Mouse (Mus musculus): ENCODE data around the gene Bak1. TPM values are rescaled to one million over a fixed set of nuclear protein-coding genes. Genes with fewer than 3 reads are reported as not detected.

The Bak1 gene
- polyA plus RNA-seq, 1 experiment, result 113 TPM

DNA sequence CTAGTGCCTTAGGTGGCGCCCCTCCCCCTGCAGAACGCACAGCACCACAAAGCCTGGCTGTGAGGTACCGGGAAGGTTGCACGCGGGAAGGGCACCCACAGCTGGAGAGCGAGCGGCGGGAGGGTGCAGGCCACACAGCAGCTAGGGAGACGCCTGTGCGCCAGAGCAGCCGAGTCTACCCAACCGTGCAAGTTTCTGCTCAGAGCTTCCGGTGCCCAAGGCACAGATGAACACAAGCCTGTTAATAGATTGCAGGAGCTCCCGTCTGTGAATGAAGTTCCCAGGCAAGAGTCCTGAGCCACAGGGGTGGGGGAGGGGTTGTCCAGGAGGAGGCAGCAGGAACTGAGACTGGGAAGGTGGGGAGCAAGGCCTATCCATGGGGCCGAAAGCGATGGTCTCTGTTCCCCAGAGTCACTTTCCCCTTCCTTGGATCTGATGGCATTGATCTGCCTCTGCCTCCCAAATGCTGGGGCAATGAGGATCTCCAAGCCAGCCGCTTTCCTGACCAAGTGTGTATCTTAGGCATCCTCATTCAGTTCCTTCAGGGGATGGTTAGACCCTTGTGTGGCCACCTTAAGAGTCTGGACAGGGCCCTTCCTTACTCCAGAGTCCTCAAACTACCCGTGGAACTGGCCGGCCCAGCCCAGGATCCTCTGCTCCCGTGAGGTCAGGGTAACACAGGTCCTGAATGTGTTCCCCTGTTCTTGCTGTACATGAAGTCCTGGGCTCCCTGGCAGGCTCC lies 11.7 kb upstream of the Bak1 start:
- Histone ChIP-seq H3ac (ENCODE audit: control insufficient read depth, insufficient read length) (no peak overlapping the region), H3K36me3 (ENCODE audit: control insufficient read depth, insufficient read depth) (no peaks in the 10 kb centered on the region), H3K4me3 (no peak overlapping the region), H3K27me3 (ENCODE audit: control insufficient read depth, insufficient read depth, insufficient read length) (no peaks in the 10 kb centered on the region), H3K4me2 (ENCODE audit: low read depth) (no peak overlapping the region), H3K79me2 (ENCODE audit: control insufficient read depth, insufficient read depth) (no peaks in the 10 kb centered on the region)
- TF ChIP-seq TCF12 (IDR thresholded peaks at IDR 0.05; ENCODE audit: insufficient read depth, poor library complexity, severe bottlenecking) (no peak), MYOG (IDR thresholded peaks at IDR 0.05; ENCODE audit: control insufficient read depth in 1 of 3, insufficient read depth in 1 of 3, insufficient read length in 2 of 3, low read depth in 2 of 3) (no peak), MYOD1 (IDR thresholded peaks at IDR 0.05; ENCODE audit: control insufficient read depth in 1 of 3, insufficient read length in 2 of 3, low read depth in 2 of 3) (no peak), E2F4 (IDR thresholded peaks at IDR 0.05; ENCODE audit: insufficient read depth) (no peak), REST (IDR thresholded peaks at IDR 0.05; ENCODE audit: insufficient read depth, insufficient read length) (no peak), TCF3 (IDR thresholded peaks at IDR 0.05; ENCODE audit: insufficient read length, low read depth) (no peak), USF1 (IDR thresholded peaks at IDR 0.05; ENCODE audit: low read depth) (no peak), SRF (IDR thresholded peaks at IDR 0.05; ENCODE audit: control insufficient read depth, insufficient read length, low read depth) (no peak), CEBPB (IDR thresholded peaks at IDR 0.05; ENCODE audit: insufficient read depth, poor library complexity, severe bottlenecking) (no peak), MAX (IDR thresholded peaks at IDR 0.05; ENCODE audit: low read depth) (no peak), POLR2A (IDR thresholded peaks at IDR 0.05; ENCODE audit: insufficient read length, low read depth) (no peak), POLR2AphosphoS2 (IDR thresholded peaks at IDR 0.05; ENCODE audit: insufficient read length, low read depth) (no peak)

DNA sequence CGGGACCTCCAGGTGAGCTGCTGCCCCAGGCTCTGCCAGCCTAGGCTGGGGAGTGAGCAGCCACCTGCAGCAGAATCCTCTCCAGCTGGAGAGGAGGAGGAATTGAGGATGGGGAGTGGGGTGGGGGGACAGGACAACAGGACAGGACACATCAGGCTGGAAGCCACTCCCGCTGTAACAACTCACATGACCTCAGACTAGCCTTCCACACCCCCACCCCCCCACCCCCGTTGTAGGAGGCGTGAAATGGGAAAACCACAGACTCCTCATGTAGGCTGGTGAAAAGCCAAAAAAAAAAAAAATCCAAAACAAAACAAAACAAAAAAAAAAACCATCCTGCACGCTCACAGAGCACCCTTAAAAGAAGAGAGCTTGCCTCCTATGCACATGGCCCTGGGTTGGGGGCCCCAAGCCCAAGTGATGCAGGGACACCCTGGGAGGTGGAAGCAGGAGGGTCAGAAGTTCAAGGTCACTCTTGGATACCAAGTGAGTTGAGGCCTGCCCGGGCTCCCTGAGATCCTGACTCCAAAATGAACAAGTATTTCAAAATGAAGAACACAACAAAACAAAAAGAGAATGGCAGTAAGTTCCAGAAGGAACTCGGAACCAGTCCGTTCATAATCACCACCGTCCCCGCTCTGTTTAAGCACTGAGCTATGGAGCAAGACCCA lies 10.8 kb upstream of the Bak1 start:
- Histone ChIP-seq H3K4me2 (ENCODE audit: low read depth) (peak overlapping the region; percentile 68), H3K36me3 (ENCODE audit: control insufficient read depth, insufficient read depth) (no peaks in the 10 kb centered on the region), H3K4me3 (peak overlapping the region; percentile 0), H3K79me2 (ENCODE audit: control insufficient read depth, insufficient read depth) (no peaks in the 10 kb centered on the region), H3K27me3 (ENCODE audit: control insufficient read depth, insufficient read depth, insufficient read length) (no peaks in the 10 kb centered on the region), H3ac (ENCODE audit: control insufficient read depth, insufficient read length) (no peak overlapping the region)
- TF ChIP-seq CEBPB (IDR thresholded peaks at IDR 0.05; ENCODE audit: insufficient read depth, poor library complexity, severe bottlenecking), result no peak
- TF ChIP-seq MYOG (IDR thresholded peaks at IDR 0.05; ENCODE audit: control insufficient read depth in 1 of 3, insufficient read depth in 1 of 3, insufficient read length in 2 of 3, low read depth in 2 of 3), result no peak
- TF ChIP-seq POLR2A (IDR thresholded peaks at IDR 0.05; ENCODE audit: insufficient read length, low read depth), result no peak
- TF ChIP-seq REST (IDR thresholded peaks at IDR 0.05; ENCODE audit: insufficient read depth, insufficient read length), result no peak
- no peak for TF ChIP-seq TCF3 (IDR thresholded peaks at IDR 0.05; ENCODE audit: insufficient read length, low read depth)
- TF ChIP-seq TCF12 (IDR thresholded peaks at IDR 0.05; ENCODE audit: insufficient read depth, poor library complexity, severe bottlenecking), result no peak
- no peak for TF ChIP-seq E2F4 (IDR thresholded peaks at IDR 0.05; ENCODE audit: insufficient read depth)
- no peak for TF ChIP-seq SRF (IDR thresholded peaks at IDR 0.05; ENCODE audit: control insufficient read depth, insufficient read length, low read depth)
- no peak for TF ChIP-seq POLR2AphosphoS2 (IDR thresholded peaks at IDR 0.05; ENCODE audit: insufficient read length, low read depth)
- TF ChIP-seq MAX (IDR thresholded peaks at IDR 0.05; ENCODE audit: low read depth), result no peak
- TF ChIP-seq MYOD1 (IDR thresholded peaks at IDR 0.05; ENCODE audit: control insufficient read depth in 1 of 3, insufficient read length in 2 of 3, low read depth in 2 of 3), result no peak

DNA sequence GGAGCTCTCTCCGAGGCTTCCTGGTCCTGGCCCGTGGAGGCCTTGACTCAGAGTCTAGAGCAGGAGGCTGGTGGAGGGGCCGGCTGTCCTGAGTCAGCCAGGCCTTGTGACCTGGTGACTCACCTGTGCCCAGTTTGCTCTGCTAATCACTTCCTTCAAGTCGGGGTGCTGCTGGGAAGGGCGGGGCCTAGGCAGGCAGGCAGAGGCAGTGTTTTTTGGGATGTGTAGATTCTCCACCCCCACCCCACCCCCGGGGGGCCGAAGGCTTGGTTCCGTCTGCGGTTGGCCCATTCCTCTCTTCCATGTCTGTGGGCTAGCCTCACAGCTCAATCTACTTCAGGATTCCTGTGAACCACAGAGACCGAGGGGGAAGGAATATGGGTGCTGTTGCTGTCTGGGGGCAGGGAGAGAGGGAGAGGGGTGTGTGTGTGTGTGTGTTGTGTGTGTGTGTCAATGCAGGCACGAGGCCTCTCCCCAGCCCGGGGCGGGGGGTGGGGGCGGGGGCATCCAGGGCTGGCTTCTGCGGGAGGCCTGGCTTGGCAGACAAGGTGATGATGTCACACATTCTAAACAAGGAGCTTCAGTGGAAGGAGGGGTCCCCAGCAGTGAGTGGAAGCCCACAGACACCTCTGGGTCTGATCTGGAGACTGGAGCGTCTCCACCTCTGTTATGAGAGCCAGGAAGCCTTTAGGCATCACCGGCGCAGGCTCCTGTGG lies 9.7 kb upstream of the Bak1 start:
- H3K36me3 ChIP-seq (ENCODE audit: control insufficient read depth, insufficient read depth), result no peaks in the 10 kb centered on the region
- peak overlapping the region; percentile 68 for H3K4me2 ChIP-seq (ENCODE audit: low read depth)
- peak overlapping the region; percentile 0 for H3K4me3 ChIP-seq
- no peaks in the 10 kb centered on the region for H3K27me3 ChIP-seq (ENCODE audit: control insufficient read depth, insufficient read depth, insufficient read length)
- TF ChIP-seq USF1 (IDR thresholded peaks at IDR 0.05; ENCODE audit: low read depth), result peak; percentile 37
- TF ChIP-seq TCF3 (IDR thresholded peaks at IDR 0.05; ENCODE audit: insufficient read length, low read depth), result no peak
- TF ChIP-seq MYOD1 (IDR thresholded peaks at IDR 0.05; ENCODE audit: control insufficient read depth in 1 of 3, insufficient read length in 2 of 3, low read depth in 2 of 3), result peak in 1 of 3 experiments; percentile 49
- TF ChIP-seq MAX (IDR thresholded peaks at IDR 0.05; ENCODE audit: low read depth), result no peak
- TF ChIP-seq MYOG (IDR thresholded peaks at IDR 0.05; ENCODE audit: control insufficient read depth in 1 of 3, insufficient read depth in 1 of 3, insufficient read length in 2 of 3, low read depth in 2 of 3), result peak in 1 of 3 experiments; percentile 26
- TF ChIP-seq POLR2A (IDR thresholded peaks at IDR 0.05; ENCODE audit: insufficient read length, low read depth), result peak; percentile 10
- no peak for TF ChIP-seq SRF (IDR thresholded peaks at IDR 0.05; ENCODE audit: control insufficient read depth, insufficient read length, low read depth)
- no peak overlapping the region for H3ac ChIP-seq (ENCODE audit: control insufficient read depth, insufficient read length)
- H3K79me2 ChIP-seq (ENCODE audit: control insufficient read depth, insufficient read depth), result no peaks in the 10 kb centered on the region

DNA sequence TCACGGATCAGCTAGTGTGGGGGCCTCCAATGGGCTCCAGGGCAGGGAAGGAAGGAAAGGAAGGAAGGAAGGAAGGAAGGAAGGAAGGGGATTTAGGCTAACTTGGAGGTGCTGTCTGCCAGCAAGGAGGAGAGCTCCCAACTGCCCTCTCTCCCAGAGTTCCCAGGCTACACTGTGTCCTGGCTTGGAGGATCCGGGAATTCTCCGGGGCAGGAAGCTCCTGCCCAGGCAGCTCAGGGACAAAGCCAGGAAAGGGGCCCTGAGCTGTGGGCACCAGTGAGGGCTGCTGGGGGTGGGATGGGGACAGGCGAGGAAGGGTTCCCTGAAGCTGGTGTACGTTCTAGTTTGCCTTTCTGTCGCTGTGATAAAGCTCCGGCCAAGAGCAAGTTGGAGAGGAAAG lies 7.7 kb upstream of the Bak1 start:
- H3K79me2 ChIP-seq (ENCODE audit: control insufficient read depth, insufficient read depth), result no peaks in the 10 kb centered on the region
- no peaks in the 10 kb centered on the region for H3K36me3 ChIP-seq (ENCODE audit: control insufficient read depth, insufficient read depth)
- TF ChIP-seq MYOD1 (IDR thresholded peaks at IDR 0.05; ENCODE audit: control insufficient read depth in 1 of 3, insufficient read length in 2 of 3, low read depth in 2 of 3), result no peak
- TF ChIP-seq SRF (IDR thresholded peaks at IDR 0.05; ENCODE audit: control insufficient read depth, insufficient read length, low read depth), result no peak
- no peak for TF ChIP-seq TCF3 (IDR thresholded peaks at IDR 0.05; ENCODE audit: insufficient read length, low read depth)
- TF ChIP-seq POLR2A (IDR thresholded peaks at IDR 0.05; ENCODE audit: insufficient read length, low read depth), result no peak
- TF ChIP-seq REST (IDR thresholded peaks at IDR 0.05; ENCODE audit: insufficient read depth, insufficient read length), result no peak
- no peak for TF ChIP-seq POLR2AphosphoS2 (IDR thresholded peaks at IDR 0.05; ENCODE audit: insufficient read length, low read depth)
- TF ChIP-seq TCF12 (IDR thresholded peaks at IDR 0.05; ENCODE audit: insufficient read depth, poor library complexity, severe bottlenecking), result no peak
- no peak for TF ChIP-seq E2F4 (IDR thresholded peaks at IDR 0.05; ENCODE audit: insufficient read depth)
- no peak for TF ChIP-seq USF1 (IDR thresholded peaks at IDR 0.05; ENCODE audit: low read depth)
- no peak for TF ChIP-seq CEBPB (IDR thresholded peaks at IDR 0.05; ENCODE audit: insufficient read depth, poor library complexity, severe bottlenecking)
- TF ChIP-seq MYOG (IDR thresholded peaks at IDR 0.05; ENCODE audit: control insufficient read depth in 1 of 3, insufficient read depth in 1 of 3, insufficient read length in 2 of 3, low read depth in 2 of 3), result no peak
- no peak for TF ChIP-seq MAX (IDR thresholded peaks at IDR 0.05; ENCODE audit: low read depth)
- no peak overlapping the region for H3K4me2 ChIP-seq (ENCODE audit: low read depth)
- no peaks in the 10 kb centered on the region for H3K27me3 ChIP-seq (ENCODE audit: control insufficient read depth, insufficient read depth, insufficient read length)
- H3K4me3 ChIP-seq, result no peak overlapping the region
- no peak overlapping the region for H3ac ChIP-seq (ENCODE audit: control insufficient read depth, insufficient read length)

Data from myocyte (in vitro differentiated cells).